Mouse (Mus musculus) ES-Bruce4 (cell line): ENCODE measurements at regions not wholly inside any gene's neighbourhood (a gene's known extent, or its start where the extent isn't known, plus 50 kb on each side); places are given as distances from the start of the nearest gene placed in this dataset.

Source experiments
- CTCF ChIP-seq: IDR thresholded peaks from one replicate; pipeline ENCODE4 v1.8.1; 2011; ENCODE audit warnings: low read depth, low read length
- EP300 ChIP-seq: IDR thresholded peaks from 2 replicates; pipeline ENCODE4 v1.6.1; 2011; ENCODE audit warnings: low read depth, low read length; ENCODE audit not compliant: insufficient read depth

DNA sequence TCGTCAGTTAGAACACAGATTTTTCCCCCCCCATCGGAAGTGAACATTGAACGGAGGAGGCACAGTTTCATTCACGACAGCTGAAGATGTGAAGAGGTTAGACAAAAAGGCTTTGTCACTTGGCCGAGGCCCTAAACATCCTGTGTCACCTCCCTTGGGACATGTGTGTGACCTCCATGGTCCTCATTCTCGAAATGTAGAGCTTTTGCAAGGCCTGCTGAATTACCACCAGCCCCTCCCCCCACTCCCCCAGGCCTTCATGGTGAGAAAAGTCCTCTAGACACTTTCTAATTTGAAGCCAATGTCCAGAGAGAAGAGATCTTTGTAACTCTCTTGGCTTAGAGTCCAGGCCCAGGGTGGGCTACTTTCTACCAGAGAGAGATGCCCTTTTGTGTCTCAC lies 145.5 kb downstream of the Unc5cl start:
- TF ChIP-seq EP300: no peak
- no peak for TF ChIP-seq CTCF
